Mouse (Mus musculus): ENCODE results near the gene Ampd2. TPM values are rescaled to one million over a fixed set of nuclear protein-coding genes. Genes with fewer than 3 reads are reported as not detected.

Ampd2 gene
- polyA plus RNA-seq, 1 experiment, result 16.6 TPM

GRCm38 (mm10) chr3:108050493-108050892, 36.0 kb downstream of the Ampd2 start:
- no peak overlapping the region for H3K4me3 ChIP-seq (ENCODE audit: control insufficient read depth, low read depth, low read length)
- H3K27me3 ChIP-seq (ENCODE audit: control insufficient read depth, insufficient read depth, low read length), result no peaks in the 10 kb centered on the region
- TF ChIP-seq CTCF (IDR thresholded peaks at IDR 0.05; ENCODE audit: control insufficient read depth, insufficient read depth, insufficient replicate concordance, low read depth, low read length), result no peak
- TF ChIP-seq POLR2A (IDR thresholded peaks at IDR 0.05; ENCODE audit: control insufficient read depth, low read depth, low read length), result no peak
- H3K36me3 ChIP-seq (ENCODE audit: control insufficient read depth, insufficient read depth, low read length), result no peaks in the 10 kb centered on the region
- no peak overlapping the region for H3K27ac ChIP-seq (ENCODE audit: control insufficient read depth, insufficient read depth, low read depth, low read length)
- no peaks in the 10 kb centered on the region for H3K4me1 ChIP-seq (ENCODE audit: control insufficient read depth, insufficient read depth, low read length)

- no peak for TF ChIP-seq CTCF (IDR thresholded peaks at IDR 0.05; ENCODE audit: control insufficient read depth, insufficient read depth, insufficient replicate concordance, low read depth, low read length)
- TF ChIP-seq POLR2A (IDR thresholded peaks at IDR 0.05; ENCODE audit: control insufficient read depth, low read depth, low read length), result no peak
- Histone ChIP-seq H3K4me1 (ENCODE audit: control insufficient read depth, insufficient read depth, low read length) (peaks cover 2% of the 10 kb centered on the region; the same call in 1 of the 2 replicates), H3K36me3 (ENCODE audit: control insufficient read depth, insufficient read depth, low read length) (no peaks in the 10 kb centered on the region), H3K27me3 (ENCODE audit: control insufficient read depth, insufficient read depth, low read length) (no peaks in the 10 kb centered on the region), H3K27ac (ENCODE audit: control insufficient read depth, insufficient read depth, low read depth, low read length) (no peak overlapping the region), H3K4me3 (ENCODE audit: control insufficient read depth, low read depth, low read length) (no peak overlapping the region)
These were observed 38.1 kb downstream of the Ampd2 start for GRCm38 (mm10) chr3:108048306-108048705.

GRCm38 (mm10) chr3:108046944-108047655, 39.4 kb downstream of the Ampd2 start:
- Histone ChIP-seq H3K27ac (ENCODE audit: control insufficient read depth, insufficient read depth, low read depth, low read length) (no peak overlapping the region), H3K4me1 (ENCODE audit: control insufficient read depth, insufficient read depth, low read length) (peaks cover 2% of the 10 kb centered on the region; the same call in 1 of the 2 replicates), H3K4me3 (ENCODE audit: control insufficient read depth, low read depth, low read length) (no peak overlapping the region), H3K27me3 (ENCODE audit: control insufficient read depth, insufficient read depth, low read length) (no peaks in the 10 kb centered on the region), H3K36me3 (ENCODE audit: control insufficient read depth, insufficient read depth, low read length) (no peaks in the 10 kb centered on the region)
- no peak for TF ChIP-seq POLR2A (IDR thresholded peaks at IDR 0.05; ENCODE audit: control insufficient read depth, low read depth, low read length)
- TF ChIP-seq CTCF (IDR thresholded peaks at IDR 0.05; ENCODE audit: control insufficient read depth, insufficient read depth, insufficient replicate concordance, low read depth, low read length), result no peak

GRCm38 (mm10) chr3:108044394-108045140, 41.9 kb downstream of the Ampd2 start, which contains the start of gene Gstm4:
Gene Gstm4, minus strand, starts transcription at chr3:108044894.
- H3K27ac ChIP-seq (ENCODE audit: control insufficient read depth, insufficient read depth, low read depth, low read length), result peak within 1 kb of the TSS; percentile 47; the same call in 1 of the 2 replicates
- TF ChIP-seq POLR2A (IDR thresholded peaks at IDR 0.05; ENCODE audit: control insufficient read depth, low read depth, low read length), result peak; percentile 69
- TF ChIP-seq CTCF (IDR thresholded peaks at IDR 0.05; ENCODE audit: control insufficient read depth, insufficient read depth, insufficient replicate concordance, low read depth, low read length), result no peak
- H3K36me3 ChIP-seq (ENCODE audit: control insufficient read depth, insufficient read depth, low read length), result no peaks in the 10 kb centered on the region
- H3K27me3 ChIP-seq (ENCODE audit: control insufficient read depth, insufficient read depth, low read length), result no peaks in the 10 kb centered on the region
- peak within 1 kb of the TSS; percentile 81 for H3K4me3 ChIP-seq (ENCODE audit: control insufficient read depth, low read depth, low read length)
- H3K4me1 ChIP-seq (ENCODE audit: control insufficient read depth, insufficient read depth, low read length), result peaks cover 2% of the 10 kb centered on the region; the same call in 1 of the 2 replicates

GRCm38 (mm10) chr3:108033156-108033555, 53.3 kb downstream of the Ampd2 start:
- H3K27ac ChIP-seq (ENCODE audit: control insufficient read depth, insufficient read depth, low read depth, low read length), result no peak overlapping the region
- H3K4me1 ChIP-seq (ENCODE audit: control insufficient read depth, insufficient read depth, low read length), result no peaks in the 10 kb centered on the region
- TF ChIP-seq CTCF (IDR thresholded peaks at IDR 0.05; ENCODE audit: control insufficient read depth, insufficient read depth, insufficient replicate concordance, low read depth, low read length), result no peak
- no peak for TF ChIP-seq POLR2A (IDR thresholded peaks at IDR 0.05; ENCODE audit: control insufficient read depth, low read depth, low read length)
- H3K4me3 ChIP-seq (ENCODE audit: control insufficient read depth, low read depth, low read length), result no peak overlapping the region
- H3K36me3 ChIP-seq (ENCODE audit: control insufficient read depth, insufficient read depth, low read length), result no peaks in the 10 kb centered on the region
- H3K27me3 ChIP-seq (ENCODE audit: control insufficient read depth, insufficient read depth, low read length), result no peaks in the 10 kb centered on the region

- no peaks in the 10 kb centered on the region for H3K36me3 ChIP-seq (ENCODE audit: control insufficient read depth, insufficient read depth, low read length)
- TF ChIP-seq CTCF (IDR thresholded peaks at IDR 0.05; ENCODE audit: control insufficient read depth, insufficient read depth, insufficient replicate concordance, low read depth, low read length), result no peak
- no peak for TF ChIP-seq POLR2A (IDR thresholded peaks at IDR 0.05; ENCODE audit: control insufficient read depth, low read depth, low read length)
- no peaks in the 10 kb centered on the region for H3K4me1 ChIP-seq (ENCODE audit: control insufficient read depth, insufficient read depth, low read length)
These were observed 54.3 kb downstream of the Ampd2 start for GRCm38 (mm10) chr3:108032113-108032512.

GRCm38 (mm10) chr3:108028641-108029365, 57.6 kb downstream of the Ampd2 start:
- Histone ChIP-seq H3K4me1 (ENCODE audit: control insufficient read depth, insufficient read depth, low read length) (peaks cover 3% of the 10 kb centered on the region; the same call in 1 of the 2 replicates), H3K4me3 (ENCODE audit: control insufficient read depth, low read depth, low read length) (no peak overlapping the region), H3K36me3 (ENCODE audit: control insufficient read depth, insufficient read depth, low read length) (no peaks in the 10 kb centered on the region), H3K27ac (ENCODE audit: control insufficient read depth, insufficient read depth, low read depth, low read length) (no peak overlapping the region), H3K27me3 (ENCODE audit: control insufficient read depth, insufficient read depth, low read length) (no peaks in the 10 kb centered on the region)
- TF ChIP-seq POLR2A (IDR thresholded peaks at IDR 0.05; ENCODE audit: control insufficient read depth, low read depth, low read length) (no peak), CTCF (IDR thresholded peaks at IDR 0.05; ENCODE audit: control insufficient read depth, insufficient read depth, insufficient replicate concordance, low read depth, low read length) (no peak)

More at GRCm38 (mm10) chr3:108032113-108032512, 54.3 kb downstream of the Ampd2 start:
- H3K27me3 ChIP-seq (ENCODE audit: control insufficient read depth, insufficient read depth, low read length), result no peaks in the 10 kb centered on the region
- H3K4me3 ChIP-seq (ENCODE audit: control insufficient read depth, low read depth, low read length), result no peak overlapping the region
- no peak overlapping the region for H3K27ac ChIP-seq (ENCODE audit: control insufficient read depth, insufficient read depth, low read depth, low read length)

All from testis, adult 2 months (tissue).